Mouse (Mus musculus) myocyte (in vitro differentiated cells): ENCODE measurements around the gene Hs1bp3. TPM values are rescaled to one million over a fixed set of nuclear protein-coding genes. Genes with fewer than 3 reads are reported as not detected.

Experiments
- H3K27me3 ChIP-seq: one replicate; pipeline ENCODE4 v1.6.1; 2011; ENCODE audit not compliant: control insufficient read depth, insufficient read depth, insufficient read length
- H3K36me3 ChIP-seq: one replicate; pipeline ENCODE4 v1.6.1; 2011; ENCODE audit not compliant: control insufficient read depth, insufficient read depth
- H3K4me2 ChIP-seq: one replicate; pipeline ENCODE4 v1.6.1; 2011; ENCODE audit warnings: low read depth, control low read depth
- H3K4me3 ChIP-seq: one replicate; pipeline ENCODE4 v1.5.1; 2011; ENCODE audit warnings: mild to moderate bottlenecking, control low read depth, moderate library complexity
- H3K79me2 ChIP-seq: one replicate; pipeline ENCODE4 v1.6.1; 2011; ENCODE audit not compliant: control insufficient read depth, insufficient read depth
- H3ac ChIP-seq: one replicate; pipeline ENCODE4 v1.6.1; 2011; ENCODE audit not compliant: control insufficient read depth, insufficient read length
- CEBPB ChIP-seq: IDR thresholded peaks from 2 replicates; pipeline ENCODE4 v1.6.1; 2011; ENCODE audit warnings: mild to moderate bottlenecking, moderate library complexity; ENCODE audit not compliant: poor library complexity, insufficient read depth, severe bottlenecking
- E2F4 ChIP-seq: IDR thresholded peaks from one replicate; pipeline ENCODE4 v1.6.1; 2011; ENCODE audit warnings: mild to moderate bottlenecking, control low read depth, moderate library complexity; ENCODE audit not compliant: insufficient read depth
- MAX ChIP-seq: IDR thresholded peaks from one replicate; pipeline ENCODE4 v1.6.1; 2011; ENCODE audit warnings: low read depth, mild to moderate bottlenecking, control low read depth
- MYOD1 ChIP-seq, 3 experiments: IDR thresholded peaks; one replicate each; pipeline ENCODE4 v1.6.1; 2011; ENCODE audit warnings: control low read depth in 2 of 3, low read depth in 2 of 3, mild to moderate bottlenecking in 2 of 3, moderate library complexity in 1 of 3; ENCODE audit not compliant: insufficient read length in 2 of 3, control insufficient read depth in 1 of 3
- MYOG ChIP-seq, 3 experiments: IDR thresholded peaks; one replicate each; pipeline ENCODE4 v1.6.1; 2011; ENCODE audit warnings: control low read depth in 2 of 3, low read depth in 2 of 3, mild to moderate bottlenecking in 2 of 3; ENCODE audit not compliant: insufficient read length in 2 of 3, control insufficient read depth in 1 of 3, insufficient read depth in 1 of 3
- POLR2A ChIP-seq: IDR thresholded peaks from one replicate; pipeline ENCODE4 v1.6.1; 2011; ENCODE audit warnings: low read depth, mild to moderate bottlenecking, control low read depth, moderate library complexity; ENCODE audit not compliant: insufficient read length
- POLR2AphosphoS2 ChIP-seq: IDR thresholded peaks from one replicate; pipeline ENCODE4 v1.6.1; 2011; ENCODE audit warnings: low read depth, control low read depth; ENCODE audit not compliant: insufficient read length
- REST ChIP-seq: IDR thresholded peaks from one replicate; pipeline ENCODE4 v1.6.1; 2011; ENCODE audit warnings: mild to moderate bottlenecking, control low read depth, moderate library complexity; ENCODE audit not compliant: insufficient read depth, insufficient read length
- SRF ChIP-seq: IDR thresholded peaks from one replicate; pipeline ENCODE4 v1.6.1; 2011; ENCODE audit warnings: low read depth; ENCODE audit not compliant: control insufficient read depth, insufficient read length
- TCF12 ChIP-seq: IDR thresholded peaks from one replicate; pipeline ENCODE4 v1.6.1; 2011; ENCODE audit warnings: mild to moderate bottlenecking, control low read depth; ENCODE audit not compliant: poor library complexity, insufficient read depth, severe bottlenecking
- TCF3 ChIP-seq: IDR thresholded peaks from one replicate; pipeline ENCODE4 v1.6.1; 2011; ENCODE audit warnings: low read depth, control low read depth; ENCODE audit not compliant: insufficient read length
- USF1 ChIP-seq: IDR thresholded peaks from one replicate; pipeline ENCODE4 v1.6.1; 2011; ENCODE audit warnings: low read depth, mild to moderate bottlenecking, control low read depth, moderate library complexity
- polyA plus RNA-seq: library from polyadenylated mRNA; unstranded; fragments of >200 nt; fragmentation: generic; extraction: Trizol; gene quantifications from one replicate; pipeline ENCODE4 v1.2.1, GENCODE M21; 2012; ENCODE audit warnings: missing spikeins

The Hs1bp3 gene
- polyA plus RNA-seq, 1 experiment = 24.6 TPM

DNA sequence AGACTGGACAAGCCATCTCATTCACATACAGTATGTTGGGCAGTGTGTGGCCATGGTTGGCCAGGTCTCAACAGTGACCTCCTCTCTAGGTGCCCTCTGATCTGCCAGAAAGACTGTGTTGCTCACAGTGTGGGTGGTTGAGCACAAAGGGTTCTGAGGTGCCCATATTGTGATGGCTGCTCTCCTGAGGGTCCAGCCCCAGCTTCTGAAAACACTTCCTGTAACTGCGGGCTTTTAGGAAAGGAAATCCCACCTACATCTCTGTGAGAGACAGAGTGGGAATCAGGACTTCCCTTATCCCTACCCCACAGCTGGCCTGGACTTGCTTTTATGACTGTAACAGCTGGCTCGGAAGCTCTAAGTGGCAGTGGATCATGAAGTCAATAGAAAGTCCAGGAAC lies 68.7 kb downstream of the Hs1bp3 start:
- TF ChIP-seq POLR2A (no peak), MYOD1 (IDR thresholded peaks at IDR 0.05; ENCODE audit: control insufficient read depth in 1 of 3, insufficient read length in 2 of 3, low read depth in 2 of 3) (peak in 1 of 3 experiments; percentile 27)
- H3ac ChIP-seq = no peak overlapping the region
- no peaks in the 10 kb centered on the region for H3K79me2 ChIP-seq
- no peaks in the 10 kb centered on the region for H3K27me3 ChIP-seq
- H3K4me2 ChIP-seq = no peak overlapping the region
- no peak overlapping the region for H3K4me3 ChIP-seq
- no peaks in the 10 kb centered on the region for H3K36me3 ChIP-seq

DNA sequence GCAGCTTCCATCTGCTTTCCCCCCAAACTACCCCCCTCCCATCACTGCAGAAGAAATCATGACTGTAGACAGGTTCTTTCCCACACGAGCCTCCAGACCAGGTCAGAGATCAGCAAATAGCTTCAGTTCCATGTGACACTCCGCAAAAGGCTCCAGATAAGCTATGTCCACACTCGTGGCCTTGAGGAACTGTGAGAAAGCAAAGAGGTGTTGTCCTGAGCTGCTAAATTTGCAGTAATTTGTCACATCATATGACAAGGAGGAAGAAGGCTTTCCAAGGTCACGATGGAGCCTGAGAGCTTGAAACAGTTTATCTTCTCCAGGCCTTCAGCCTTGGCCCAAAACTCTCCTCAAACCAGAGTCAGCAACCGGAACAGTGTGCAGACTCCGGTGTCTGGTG lies 70.6 kb downstream of the Hs1bp3 start:
- no peaks in the 10 kb centered on the region for H3K79me2 ChIP-seq
- no peaks in the 10 kb centered on the region for H3K27me3 ChIP-seq
- H3K4me2 ChIP-seq = no peak overlapping the region
- no peaks in the 10 kb centered on the region for H3K36me3 ChIP-seq
- no peak overlapping the region for H3K4me3 ChIP-seq
- TF ChIP-seq REST = no peak
- TF ChIP-seq SRF = no peak
- no peak for TF ChIP-seq MYOG (IDR thresholded peaks at IDR 0.05; ENCODE audit: control insufficient read depth in 1 of 3, insufficient read depth in 1 of 3, insufficient read length in 2 of 3, low read depth in 2 of 3)
- no peak for TF ChIP-seq POLR2AphosphoS2
- no peak for TF ChIP-seq POLR2A
- no peak for TF ChIP-seq USF1
- no peak for TF ChIP-seq TCF12
- no peak for TF ChIP-seq TCF3
- no peak for TF ChIP-seq MAX
- TF ChIP-seq CEBPB = no peak
- no peak for TF ChIP-seq MYOD1 (IDR thresholded peaks at IDR 0.05; ENCODE audit: control insufficient read depth in 1 of 3, insufficient read length in 2 of 3, low read depth in 2 of 3)
- TF ChIP-seq E2F4 = no peak
- H3ac ChIP-seq = no peak overlapping the region

DNA sequence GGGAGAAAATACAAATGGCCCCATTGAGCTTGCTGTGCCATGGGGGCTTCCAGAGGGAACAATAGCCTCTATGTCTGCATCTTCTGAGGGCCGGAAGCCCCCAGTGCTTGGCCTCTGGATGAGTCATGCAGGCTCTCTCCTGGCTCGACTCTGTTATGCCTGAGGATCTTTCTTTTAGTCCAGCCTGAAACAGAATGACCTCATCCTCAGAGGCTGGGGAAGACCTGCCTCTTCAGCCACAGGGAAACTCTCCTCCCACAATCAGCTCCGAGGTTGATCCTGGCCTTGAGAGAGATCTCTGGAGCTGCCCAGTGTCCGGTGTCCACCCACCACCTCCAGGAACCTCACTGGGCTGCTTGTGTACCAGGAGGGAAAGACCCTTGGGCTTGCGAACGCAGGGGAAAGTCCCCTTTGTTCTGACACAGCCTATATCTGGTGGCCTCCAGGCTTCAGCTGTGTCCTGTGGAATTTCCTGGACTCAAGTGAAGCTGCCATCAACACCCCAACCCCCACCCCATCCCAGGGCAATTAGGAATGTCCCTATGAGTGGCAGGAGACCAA lies 73.3 kb downstream of the Hs1bp3 start:
- Histone ChIP-seq H3K4me3 (no peak overlapping the region), H3ac (no peak overlapping the region), H3K4me2 (peak overlapping the region; percentile 63), H3K27me3 (no peaks in the 10 kb centered on the region), H3K79me2 (no peaks in the 10 kb centered on the region), H3K36me3 (no peaks in the 10 kb centered on the region)
- TF ChIP-seq TCF12 (no peak), MYOG (IDR thresholded peaks at IDR 0.05; ENCODE audit: control insufficient read depth in 1 of 3, insufficient read depth in 1 of 3, insufficient read length in 2 of 3, low read depth in 2 of 3) (peak in 1 of 3 experiments; percentile 48), E2F4 (no peak), USF1 (no peak), TCF3 (no peak)

DNA sequence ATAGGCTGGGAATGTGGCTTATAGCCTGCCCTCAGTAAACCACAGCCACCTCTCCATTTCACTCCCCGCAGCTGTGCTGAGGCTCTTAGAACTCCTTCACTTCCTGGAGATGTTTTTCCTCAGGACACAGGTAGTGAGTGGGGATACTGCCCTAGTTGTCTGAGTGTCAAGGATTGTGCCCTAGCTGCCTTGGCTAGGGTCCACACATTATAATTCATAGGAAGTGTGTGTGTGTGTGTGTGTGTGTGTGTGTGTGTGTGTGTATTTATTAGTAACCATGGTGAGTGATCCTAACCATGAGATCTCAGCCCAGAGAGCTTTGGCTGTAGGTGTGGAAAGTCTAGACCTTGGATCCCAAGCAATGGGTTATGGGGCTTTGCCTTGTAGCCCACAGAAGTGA lies 74.0 kb downstream of the Hs1bp3 start:
- H3K79me2 ChIP-seq = no peaks in the 10 kb centered on the region
- no peaks in the 10 kb centered on the region for H3K27me3 ChIP-seq
- no peak overlapping the region for H3ac ChIP-seq
- peak overlapping the region; percentile 63 for H3K4me2 ChIP-seq
- H3K4me3 ChIP-seq = no peak overlapping the region
- H3K36me3 ChIP-seq = no peaks in the 10 kb centered on the region
- no peak for TF ChIP-seq POLR2AphosphoS2
- TF ChIP-seq REST = no peak
- no peak for TF ChIP-seq USF1

DNA sequence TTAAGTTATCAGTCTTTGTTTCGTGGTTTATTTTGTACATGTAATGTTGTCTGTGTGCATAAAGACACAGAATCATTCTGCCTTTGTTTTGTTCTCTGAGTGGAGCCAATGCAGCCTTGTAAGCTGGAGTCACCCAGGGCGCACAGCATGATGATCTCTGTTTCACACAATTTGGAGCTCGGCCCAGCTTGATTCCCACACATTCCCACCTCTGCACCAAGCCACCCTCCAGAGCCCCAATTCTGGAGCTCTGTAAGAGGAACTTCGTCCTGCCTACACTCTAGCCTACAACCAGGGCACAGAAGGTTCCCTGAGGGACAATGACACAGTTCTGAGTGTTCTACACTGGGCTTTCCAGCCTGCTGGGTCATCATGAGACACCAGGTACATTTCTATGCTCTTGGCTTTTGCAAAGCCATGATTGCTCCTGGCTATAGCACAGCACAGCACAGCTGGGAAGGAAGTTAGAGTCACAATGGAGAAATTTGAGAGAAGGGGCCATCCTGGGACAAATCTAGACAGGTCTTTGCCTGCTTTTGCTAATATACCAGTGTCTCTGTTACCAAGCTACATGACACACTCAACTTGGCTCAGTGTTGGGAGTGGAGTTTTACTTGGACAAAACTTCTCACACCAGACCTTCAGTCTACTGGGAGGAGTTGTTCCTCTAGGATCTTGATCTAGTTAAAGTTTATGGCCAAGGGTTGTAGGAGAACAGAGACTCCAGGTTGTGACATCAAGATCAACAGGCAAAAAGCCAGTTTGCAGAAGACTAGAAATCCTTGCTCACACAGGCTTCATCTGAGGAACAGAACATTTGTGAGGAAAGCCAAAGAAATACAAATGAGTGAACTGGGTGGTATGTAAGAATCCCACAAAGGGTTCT lies 75.5 kb downstream of the Hs1bp3 start:
- H3K79me2 ChIP-seq = no peaks in the 10 kb centered on the region
- no peaks in the 10 kb centered on the region for H3K36me3 ChIP-seq
- no peak overlapping the region for H3K4me3 ChIP-seq
- H3K27me3 ChIP-seq = no peaks in the 10 kb centered on the region
- no peak overlapping the region for H3ac ChIP-seq
- H3K4me2 ChIP-seq = no peak overlapping the region
- no peak for TF ChIP-seq CEBPB
- no peak for TF ChIP-seq USF1

DNA sequence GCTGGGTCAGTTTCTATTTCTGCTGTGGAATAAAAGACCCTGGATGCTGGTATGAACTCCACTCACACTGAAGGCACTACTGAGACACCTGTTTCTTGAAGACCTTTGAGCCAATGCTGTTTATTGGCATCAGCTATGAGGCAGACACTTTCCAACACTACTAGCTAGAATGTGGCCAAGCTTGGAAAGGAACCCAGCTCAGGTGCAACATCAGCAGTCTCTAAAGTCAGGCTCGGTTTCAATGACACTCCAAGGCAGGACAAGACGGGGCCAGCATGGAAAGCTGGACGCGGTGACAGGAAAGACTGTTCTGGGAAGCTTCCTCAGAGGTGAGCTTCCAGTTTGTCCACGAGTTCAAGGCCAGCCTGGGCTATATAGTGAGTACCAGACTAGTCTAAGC lies 80.0 kb downstream of the Hs1bp3 start:
- Histone ChIP-seq H3K4me2 (no peak overlapping the region), H3K27me3 (no peaks in the 10 kb centered on the region), H3K36me3 (no peaks in the 10 kb centered on the region), H3K4me3 (no peak overlapping the region), H3K79me2 (no peaks in the 10 kb centered on the region), H3ac (no peak overlapping the region)
- TF ChIP-seq MAX (no peak), MYOD1 (IDR thresholded peaks at IDR 0.05; ENCODE audit: control insufficient read depth in 1 of 3, insufficient read length in 2 of 3, low read depth in 2 of 3) (no peak), CEBPB (no peak), SRF (no peak), E2F4 (no peak), REST (no peak), TCF3 (no peak), USF1 (no peak), POLR2A (no peak), POLR2AphosphoS2 (no peak), MYOG (IDR thresholded peaks at IDR 0.05; ENCODE audit: control insufficient read depth in 1 of 3, insufficient read depth in 1 of 3, insufficient read length in 2 of 3, low read depth in 2 of 3) (no peak), TCF12 (no peak)
